Mouse (Mus musculus) hindbrain, embryonic 11.5 days (tissue): ENCODE measurements around the gene Has1. TPM values are rescaled to one million over a fixed set of nuclear protein-coding genes. Genes with fewer than 3 reads are reported as not detected.
A peak's percentile ranks its signal among the peaks of the same experiment; 100 is the strongest.

Experiments used
- ATAC-seq: fragments of 200-750 bp; cut with Nextera tagmentation; 2 replicates; pipeline ENCODE4 v1.8.0; 2017; ENCODE audit warnings: mild to moderate bottlenecking, moderate TSS enrichment, moderate library complexity; ENCODE audit not compliant: low FRiP score
- DNase-seq: peaks from one replicate; pipeline ENCODE4 v3.0.0-alpha.2; 2015; ENCODE audit warnings: low spot score
- H3K27ac ChIP-seq: fragments of 300-500 bp; sonication (generic); 2 replicates; pipeline ENCODE4 v1.5.1; 2014; ENCODE audit warnings: mild to moderate bottlenecking, low read depth, low read length
- H3K27me3 ChIP-seq: fragments of 300-500 bp; sonication (generic); 2 replicates; pipeline ENCODE4 v1.6.1; 2014; ENCODE audit warnings: mild to moderate bottlenecking, low read length, moderate library complexity, mixed read lengths; ENCODE audit not compliant: control insufficient read depth, insufficient read depth
- H3K36me3 ChIP-seq: fragments of 300-500 bp; sonication (generic); 2 replicates; pipeline ENCODE4 v1.6.1; 2014; ENCODE audit warnings: mild to moderate bottlenecking, low read length, moderate library complexity, mixed read lengths; ENCODE audit not compliant: control insufficient read depth, insufficient read depth
- H3K4me1 ChIP-seq: fragments of 300-500 bp; sonication (generic); replicated peaks from 2 replicates; pipeline ENCODE4 v1.6.1; 2014; ENCODE audit warnings: low read length, mixed read lengths; ENCODE audit not compliant: control insufficient read depth, insufficient read depth
- H3K4me2 ChIP-seq: fragments of 300-500 bp; sonication (generic); replicated peaks from 2 replicates; pipeline ENCODE4 v1.6.1; 2014; ENCODE audit warnings: mild to moderate bottlenecking, low read depth, low read length
- H3K4me3 ChIP-seq: fragments of 300-500 bp; sonication (generic); 2 replicates; pipeline ENCODE4 v1.5.1; 2014; ENCODE audit warnings: low read depth, low read length
- H3K9ac ChIP-seq: fragments of 300-500 bp; sonication (generic); 2 replicates; pipeline ENCODE4 v1.6.1; 2014; ENCODE audit warnings: low read depth, low read length
- H3K9me3 ChIP-seq: fragments of 300-500 bp; sonication (generic); 2 replicates; pipeline ENCODE4 v1.6.1; 2016; ENCODE audit warnings: low read length; ENCODE audit not compliant: control insufficient read depth
- WGBS: fragments of 180-500 bp; shearing (Covaris S2); extraction: QIAGEN DNeasy Blood & Tissue Kit; methylation state at CpG from one replicate; pipeline ENCODE4 v1.1.7; 2014; 5-methylcytosine and 5-hydroxymethylcytosine counted together
- microRNA counts: library from miRNA; unstranded; fragments of <30 nt; microRNA quantifications from one replicate; lab custom pipeline; 2015
- polyA plus RNA-seq: library from polyadenylated mRNA; unstranded; fragments of >200 nt; fragmentation: Nextera tagmentation; extraction: Ambion mirVana; gene quantifications from 2 replicates; pipeline ENCODE4 v1.2.1, GENCODE M21; 2014

The Has1 gene
- polyA plus RNA-seq, 1 experiment from 2014 or later: 2.6 TPM

GRCm38 (mm10) chr17:17826751-17827657, 28.0 kb downstream of the Has1 start, which contains the start of gene Spaca6:
Gene Spaca6, plus strand, starts transcription at chr17:17827158.
- Histone ChIP-seq H3K36me3 (peaks cover 6% of the 10 kb centered on the region; the same call in 1 of the 2 replicates), H3K4me2 (peak within 1 kb of the TSS; percentile 80), H3K9ac (peak within 1 kb of the TSS; percentile 92), H3K27me3 (no peaks in the 10 kb centered on the region), H3K9me3 (no peaks in the 10 kb centered on the region), H3K27ac (peak within 1 kb of the TSS; percentile 98), H3K4me3 (peak within 1 kb of the TSS; percentile 56), H3K4me1 (peaks cover 15% of the 10 kb centered on the region)
- ATAC-seq (peak; percentile 81), DNase-seq (peak; percentile 92)
- WGBS: 0% methylated on average over 23 of the region's 42 CpGs

DNA sequence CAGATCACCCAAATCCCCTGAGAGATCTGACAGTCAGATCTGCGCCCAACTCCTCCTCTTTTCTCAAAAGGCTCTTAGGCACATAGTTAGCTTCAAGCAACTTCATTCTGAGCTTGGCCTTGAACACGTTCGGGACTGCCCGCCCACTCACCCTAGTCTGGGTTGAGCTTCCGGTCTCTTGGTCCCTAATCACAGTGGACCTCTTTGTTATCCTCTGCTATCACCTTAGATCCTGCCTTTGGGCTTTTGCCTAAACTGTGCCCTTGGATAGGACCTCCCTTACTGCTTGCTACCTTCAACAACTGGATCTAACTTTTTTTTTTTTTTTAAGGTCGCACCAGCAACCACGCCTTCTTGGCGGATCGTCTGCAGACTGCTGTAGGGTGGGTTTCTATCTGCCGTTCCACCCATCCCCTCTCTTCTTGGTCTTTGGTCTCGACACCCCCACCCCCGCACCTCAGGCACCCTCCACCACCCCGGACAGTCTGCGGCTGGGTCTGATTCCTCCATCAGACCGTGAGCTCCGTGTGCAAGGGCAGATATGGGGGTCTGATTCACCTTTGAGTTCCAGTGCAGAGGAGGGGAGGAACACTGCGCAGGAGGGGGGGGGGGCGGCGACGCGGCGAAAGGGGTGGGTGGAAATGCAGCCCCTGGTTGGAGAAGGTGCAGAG, 28.9 kb downstream of the Has1 start:
- peaks cover 3% of the 10 kb centered on the region; the same call in 1 of the 2 replicates for H3K36me3 ChIP-seq
- peak; percentile 45 for ATAC-seq
- peak overlapping the region; percentile 92 for H3K9ac ChIP-seq
- peak overlapping the region; percentile 98 for H3K27ac ChIP-seq
- WGBS: 2% methylated on average over 19 of the region's 22 CpGs
- no peaks in the 10 kb centered on the region for H3K9me3 ChIP-seq
- H3K4me2 ChIP-seq: peak overlapping the region; percentile 69
- peak overlapping the region; percentile 56 for H3K4me3 ChIP-seq
- H3K27me3 ChIP-seq: no peaks in the 10 kb centered on the region
- peaks cover 10% of the 10 kb centered on the region for H3K4me1 ChIP-seq
- peak; percentile 68 for DNase-seq

GRCm38 (mm10) chr17:17823612-17824336, 31.2 kb downstream of the Has1 start:
- DNase-seq (no peak), ATAC-seq (no peak)
- Histone ChIP-seq H3K9me3 (no peaks in the 10 kb centered on the region), H3K4me3 (no peak overlapping the region), H3K27ac (no peak overlapping the region), H3K27me3 (no peaks in the 10 kb centered on the region), H3K4me1 (no peaks in the 10 kb centered on the region), H3K4me2 (no peak overlapping the region), H3K36me3 (no peaks in the 10 kb centered on the region), H3K9ac (no peak overlapping the region)
- 78% methylated on average over 6 of the region's 6 CpGs for WGBS

DNA sequence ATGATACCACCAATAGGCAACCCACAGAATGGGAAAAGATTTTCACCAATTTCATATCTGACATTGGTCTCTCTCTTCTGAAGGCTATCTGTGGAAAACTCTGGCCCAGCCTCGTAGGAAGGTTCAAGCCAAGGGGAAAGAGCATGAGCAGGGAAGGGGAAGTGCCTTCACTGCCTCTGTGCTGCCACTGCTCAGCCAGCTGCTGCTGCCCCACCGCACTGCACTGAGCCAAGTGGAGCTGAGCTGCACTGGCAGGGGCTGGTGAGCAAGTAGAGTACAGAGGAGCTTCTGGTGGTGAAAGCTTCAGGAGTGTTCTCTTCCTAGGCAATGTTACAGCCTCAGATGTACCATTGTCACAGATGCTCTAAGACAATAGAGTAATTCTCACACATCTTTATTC, 59.5 kb downstream of the Has1 start:
- Histone ChIP-seq H3K4me3 (no peak overlapping the region), H3K36me3 (no peaks in the 10 kb centered on the region), H3K9ac (no peak overlapping the region), H3K4me1 (no peaks in the 10 kb centered on the region), H3K4me2 (no peak overlapping the region), H3K9me3 (no peaks in the 10 kb centered on the region), H3K27ac (no peak overlapping the region), H3K27me3 (no peaks in the 10 kb centered on the region)
- WGBS: 57% methylated on average over 2 of the region's 2 CpGs
- DNase-seq (no peak), ATAC-seq (no peak)

MicroRNA genes within 50 kb of the gene (microRNA counts, 519-probe panel; counts per million panel counts)
- microRNA mmu-let-7e (lab: Ali Mortazavi, UCI): 6,290 counts per million, percentile 89 among the panel's probes with 10 or more counts
- 3,873 counts per million, percentile 34 among the panel's probes with 10 or more counts for microRNA mmu-miR-125a-3p (lab: Ali Mortazavi, UCI)
- microRNA mmu-miR-125a-5p (lab: Ali Mortazavi, UCI): 7,162 counts per million, percentile 96 among the panel's probes with 10 or more counts
- microRNA mmu-miR-99b (lab: Ali Mortazavi, UCI): 6,350 counts per million, percentile 90 among the panel's probes with 10 or more counts

Other genes with a start within 250 kb of the Has1 start
- gene Lnpep, start 230.2 kb downstream of the Has1 start, polyA plus RNA-seq: 7.1 and 10.7 TPM in 2 replicates
- not detected in 2 replicates for gene Vmn2r90, start 151.5 kb downstream of the Has1 start, polyA plus RNA-seq
- gene Spaca6, start 28.0 kb downstream of the Has1 start, polyA plus RNA-seq: 21.8 and 35.4 TPM in 2 replicates
- 0.17 and 0.25 TPM in 2 replicates for gene Fpr1, start 28.7 kb upstream of the Has1 start, polyA plus RNA-seq
- not detected in 2 replicates for gene Fpr2, start 32.6 kb upstream of the Has1 start, polyA plus RNA-seq
- gene Fpr3, start 32.6 kb upstream of the Has1 start, polyA plus RNA-seq: not detected in 2 replicates
- not detected in 2 replicates for gene Fpr-rs4, start 166.5 kb upstream of the Has1 start, polyA plus RNA-seq
- gene Vmn2r124, start 194.2 kb upstream of the Has1 start, polyA plus RNA-seq: not detected in 2 replicates
- not detected in 2 replicates for gene Vmn2r91, start 229.8 kb upstream of the Has1 start, polyA plus RNA-seq